Mouse (Mus musculus): ENCODE measurements around the gene Smarcad1.
"Not testable (repeated sequence)": the region's sequence is repeated elsewhere in the genome, so short reads cannot be mapped to it uniquely, and the experiment has no call there.

Gene Smarcad1

GRCm38 (mm10) chr6:65042491-65043171 lies at the start of gene Smarcad1:
Gene Smarcad1, plus strand, starts transcription at chr6:65042583.
- peak; percentile 93 to 95 for DNase-seq

GRCm38 (mm10) chr6:64996824-64997421 lies 45.5 kb upstream of the Smarcad1 start:
- peak; percentile 7 to 35 for DNase-seq

- DNase-seq, result peak; percentile 2 to 3
Observed at GRCm38 (mm10) chr6:64997805-64998204, 44.6 kb upstream of the Smarcad1 start.

- peak in 1 of 2 experiments; percentile 19 for DNase-seq
Observed at GRCm38 (mm10) chr6:65000757-65001156, 41.6 kb upstream of the Smarcad1 start.

- no peak for DNase-seq
Observed at GRCm38 (mm10) chr6:65002196-65002595, 40.2 kb upstream of the Smarcad1 start.

GRCm38 (mm10) chr6:65008836-65009235 lies 33.5 kb upstream of the Smarcad1 start:
- DNase-seq, result no peak

- DNase-seq, result no peak
Observed at GRCm38 (mm10) chr6:65011444-65011990, 30.9 kb upstream of the Smarcad1 start.

- no peak for DNase-seq
Observed at GRCm38 (mm10) chr6:65012142-65012541, 30.2 kb upstream of the Smarcad1 start.

- no peak for DNase-seq
Observed at GRCm38 (mm10) chr6:65017566-65017965, 24.8 kb upstream of the Smarcad1 start.

- not testable (repeated sequence) for DNase-seq
Observed at GRCm38 (mm10) chr6:65018966-65019365, 23.4 kb upstream of the Smarcad1 start.

GRCm38 (mm10) chr6:65021883-65022282 lies 20.5 kb upstream of the Smarcad1 start:
- DNase-seq, result no peak

GRCm38 (mm10) chr6:65023053-65023452 lies 19.3 kb upstream of the Smarcad1 start:
- DNase-seq, result no peak

GRCm38 (mm10) chr6:65024668-65025067 lies 17.7 kb upstream of the Smarcad1 start:
- DNase-seq, result no peak

- no peak for DNase-seq
Observed at GRCm38 (mm10) chr6:65025130-65025529, 17.3 kb upstream of the Smarcad1 start.

- DNase-seq, result no peak
Observed at GRCm38 (mm10) chr6:65034661-65035060, 7.7 kb upstream of the Smarcad1 start.

- DNase-seq, result no peak
Observed at GRCm38 (mm10) chr6:65035469-65035868, 6.9 kb upstream of the Smarcad1 start.

- DNase-seq, result no peak
Observed at GRCm38 (mm10) chr6:65041932-65042331, 451 bp upstream of the Smarcad1 start.

- no peak for DNase-seq
Observed at GRCm38 (mm10) chr6:65043241-65043640, 858 bp downstream of the Smarcad1 start.

GRCm38 (mm10) chr6:65049100-65049499 lies 6.7 kb downstream of the Smarcad1 start:
- DNase-seq, result no peak

GRCm38 (mm10) chr6:65056620-65057019 lies 14.2 kb downstream of the Smarcad1 start:
- no peak for DNase-seq

GRCm38 (mm10) chr6:65057137-65057536 lies 14.8 kb downstream of the Smarcad1 start:
- DNase-seq, result peak in 1 of 2 experiments; percentile 17

- no peak for DNase-seq
Observed at GRCm38 (mm10) chr6:65061049-65061448, 18.7 kb downstream of the Smarcad1 start.

- DNase-seq, result peak; percentile 18 to 62
Observed at GRCm38 (mm10) chr6:65075201-65075600, 32.8 kb downstream of the Smarcad1 start.

GRCm38 (mm10) chr6:65079139-65079538 lies 36.8 kb downstream of the Smarcad1 start:
- peak; percentile 12 to 16 for DNase-seq

Measured in cerebellum, postnatal 14 days (tissue).